Mouse (Mus musculus) left cerebral cortex, postnatal 25 days (tissue): Measurements from ENCODE around the gene Gfod2. TPM values are rescaled to one million over a fixed set of nuclear protein-coding genes. Genes with fewer than 3 reads are reported as not detected.

Experiments
- DNase-seq, 2 experiments: peaks; one replicate each; pipeline ENCODE4 v3.0.0; 2022; ENCODE audit warnings: low spot score in 2 of 2, mixed read lengths in 1 of 2
- intact Hi-C: fragments of 180-260 bp; cut with DNase I; formaldehyde crosslinking; loops from one replicate; pipeline ENCODE4 v1.15.1; 2025
- total RNA-seq, 2 experiments: library from RNA; stranded (reverse); gene quantifications; 2 replicates each; pipeline ENCODE4 v1.2.3; 2021

The Gfod2 gene
- total RNA-seq, 2 experiments from 2014 or later: 22.0 to 25.5 TPM

- intact Hi-C loops: no loop called here
- no peak for DNase-seq
These were observed 12.1 kb upstream of the Gfod2 start for GRCm38 (mm10) chr8:105770609-105771008.

DNA sequence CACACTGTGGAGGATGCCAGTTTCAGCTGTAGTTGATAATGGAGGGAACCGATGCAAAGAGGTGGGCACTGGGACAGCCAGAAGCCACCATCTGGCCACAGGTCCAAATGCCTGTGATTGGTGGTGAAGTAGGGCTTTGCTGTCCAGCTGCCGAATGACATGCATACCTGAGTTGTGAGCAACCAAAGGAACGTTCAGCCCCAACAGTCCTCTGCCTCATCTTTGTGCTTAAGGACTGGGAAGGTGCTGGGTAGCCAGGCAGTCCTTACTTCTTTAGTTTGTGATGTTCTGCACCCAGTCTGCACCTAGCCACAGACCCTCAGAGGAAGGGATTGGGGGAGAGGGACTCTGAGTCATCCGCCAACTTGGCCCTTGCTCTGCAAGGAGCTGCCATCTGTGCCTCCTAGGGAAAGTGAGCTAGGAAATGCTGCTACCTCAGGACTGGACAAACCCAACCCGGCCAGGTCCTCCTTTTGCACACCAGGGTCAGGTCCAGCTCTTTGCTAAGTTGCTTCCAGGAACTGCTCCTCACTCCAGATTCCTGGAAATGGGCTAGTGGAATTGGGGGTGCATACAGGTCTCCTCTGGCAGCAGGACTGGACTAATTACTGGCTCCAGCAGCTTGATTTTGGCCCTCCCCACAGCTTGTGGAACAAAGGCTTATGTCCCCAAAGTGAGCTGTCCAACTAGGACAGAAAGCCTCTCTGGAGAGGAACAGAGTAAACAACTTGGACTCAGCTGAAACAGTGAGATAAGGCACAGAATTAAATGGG is 10.2 kb upstream of the Gfod2 start:
- DNase-seq: no peak
- intact Hi-C loops: no loop called here

DNA sequence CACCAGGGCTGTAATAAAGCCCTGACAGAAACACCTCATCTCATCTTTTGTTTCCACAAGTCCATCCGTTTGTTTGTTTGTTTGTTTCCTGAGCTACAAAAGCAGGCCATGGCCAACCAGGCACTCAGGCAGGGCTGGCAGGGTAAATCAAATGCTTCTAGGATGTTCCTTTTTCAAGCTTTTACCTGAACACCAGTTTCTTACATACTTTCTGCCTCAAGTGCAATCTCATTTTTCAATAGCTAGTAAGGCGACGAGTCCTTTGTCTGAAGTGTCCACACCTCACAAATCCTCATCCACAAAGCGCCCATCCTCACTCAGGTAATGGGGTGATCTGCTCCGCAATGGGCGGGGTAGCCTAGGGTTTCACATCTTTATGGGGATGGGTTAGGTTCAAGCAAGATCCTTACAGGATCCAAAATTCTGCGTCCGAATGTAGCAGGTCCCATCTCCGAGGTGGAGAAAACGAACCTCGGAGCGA is 628 bp downstream of the Gfod2 start:
- no peak for DNase-seq
- intact Hi-C loops: no loop called here

- intact Hi-C loops: no loop called here
These were observed 3.8 kb downstream of the Gfod2 start for GRCm38 (mm10) chr8:105754688-105755087.

GRCm38 (mm10) chr8:105753916-105754315 is 4.5 kb downstream of the Gfod2 start:
- no peak for DNase-seq
- intact Hi-C loops: no loop called here

More at GRCm38 (mm10) chr8:105754688-105755087, 3.8 kb downstream of the Gfod2 start:
- DNase-seq: no peak

DNA sequence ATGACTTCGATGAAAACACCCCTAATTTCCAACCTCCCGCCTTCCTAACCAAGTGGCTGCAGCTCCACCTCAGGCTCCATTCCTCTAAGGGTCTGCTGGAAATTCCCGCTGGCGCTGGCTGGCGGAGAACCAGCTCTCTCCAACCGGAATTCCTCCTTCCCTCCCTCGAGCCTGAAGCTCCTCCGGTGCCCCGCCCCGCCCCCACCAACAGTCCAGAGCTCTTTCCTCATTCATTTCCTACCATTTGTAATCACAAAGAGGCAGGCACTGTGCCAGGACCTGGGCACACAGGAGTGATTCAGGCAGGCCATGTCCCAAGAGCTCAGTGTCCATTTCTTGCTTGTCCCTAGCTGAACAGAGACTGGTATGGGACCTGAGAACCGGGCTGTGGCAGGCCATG is 7.9 kb downstream of the Gfod2 start:
- peak; percentile 24 for DNase-seq
- intact Hi-C loops: no loop called here

- intact Hi-C loops: no loop called here
- no peak for DNase-seq
These were observed 15.2 kb downstream of the Gfod2 start for GRCm38 (mm10) chr8:105743301-105743700.

DNA sequence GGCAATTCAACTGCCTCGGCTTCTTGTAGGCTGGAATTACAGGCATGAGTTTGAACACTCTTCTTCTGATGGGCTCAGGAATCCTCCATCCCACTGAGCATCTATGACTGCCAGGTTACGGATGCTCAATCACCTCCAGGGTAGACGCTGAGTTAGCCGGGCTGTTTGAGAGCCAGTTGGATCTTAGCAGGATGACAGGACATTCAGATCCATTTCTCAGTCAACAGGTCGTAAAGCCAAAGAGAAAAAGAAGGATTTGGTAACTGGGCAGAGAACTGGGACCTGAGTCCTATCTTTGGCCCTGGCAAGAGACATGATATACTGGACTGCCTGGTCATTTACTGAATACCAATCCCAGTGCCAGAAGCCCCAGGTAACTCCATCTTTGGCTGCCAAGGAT is 19.2 kb downstream of the Gfod2 start:
- intact Hi-C loops: no loop called here
- no peak for DNase-seq

- DNase-seq: no peak
- intact Hi-C loops: no loop called here
These were observed 26.3 kb downstream of the Gfod2 start for GRCm38 (mm10) chr8:105732186-105732585.

DNA sequence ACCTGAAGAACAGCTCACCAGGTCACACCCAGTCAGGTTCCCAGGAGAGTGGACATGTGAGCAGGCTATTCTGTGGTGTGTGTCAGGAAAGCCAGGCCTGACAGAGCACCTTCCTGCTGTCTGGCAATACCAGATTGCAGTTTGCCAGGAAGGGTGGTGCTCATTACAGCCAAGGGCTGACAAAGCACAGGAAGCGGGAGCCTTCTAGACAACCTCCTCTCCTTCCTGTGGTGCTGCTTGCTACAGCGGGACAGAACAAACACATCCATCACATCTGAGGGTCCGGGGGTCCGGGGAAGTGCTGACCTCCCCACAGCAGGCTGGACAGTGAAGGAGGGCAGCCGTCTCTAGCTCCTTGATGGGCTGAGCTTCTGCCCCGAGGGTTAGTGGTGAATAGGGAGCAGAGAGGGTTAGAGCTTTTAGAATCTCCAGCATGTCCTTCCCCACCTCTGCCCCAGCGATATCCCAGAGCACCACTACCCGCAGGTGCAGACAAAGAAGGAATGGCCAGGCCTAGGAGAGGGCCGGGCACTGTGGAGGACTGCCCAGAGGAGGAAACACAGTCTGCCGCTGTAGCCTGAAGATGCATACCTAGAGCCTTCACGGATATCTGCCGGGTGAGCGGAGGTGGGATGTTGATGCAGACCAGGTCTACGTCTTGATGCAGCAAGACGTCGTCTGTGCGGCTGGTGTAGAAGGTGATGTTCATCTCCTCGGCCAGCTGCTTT is 30.9 kb downstream of the Gfod2 start:
- intact Hi-C loops: no loop called here
- DNase-seq: no peak

DNA sequence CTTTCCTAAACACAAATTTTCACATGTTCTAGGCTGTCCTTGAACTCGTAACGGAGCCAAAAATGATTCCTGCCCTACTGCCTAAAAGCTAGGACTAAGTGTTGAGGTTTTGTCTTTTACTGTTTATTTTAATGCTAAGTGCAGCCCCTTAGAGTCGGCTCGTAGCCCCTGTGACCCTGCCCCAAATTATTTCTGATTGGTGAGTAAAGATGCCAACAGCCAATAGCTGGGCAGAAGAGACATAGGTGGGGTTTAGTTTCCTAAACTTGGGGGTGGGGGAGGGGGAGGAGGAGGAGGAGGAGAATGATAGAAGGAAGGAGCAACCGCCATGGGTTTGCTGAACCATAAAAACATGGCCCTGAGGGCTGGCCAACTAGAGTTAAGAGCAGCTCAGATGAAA is 32.7 kb downstream of the Gfod2 start:
- intact Hi-C loops: no loop called here
- DNase-seq: no peak

DNA sequence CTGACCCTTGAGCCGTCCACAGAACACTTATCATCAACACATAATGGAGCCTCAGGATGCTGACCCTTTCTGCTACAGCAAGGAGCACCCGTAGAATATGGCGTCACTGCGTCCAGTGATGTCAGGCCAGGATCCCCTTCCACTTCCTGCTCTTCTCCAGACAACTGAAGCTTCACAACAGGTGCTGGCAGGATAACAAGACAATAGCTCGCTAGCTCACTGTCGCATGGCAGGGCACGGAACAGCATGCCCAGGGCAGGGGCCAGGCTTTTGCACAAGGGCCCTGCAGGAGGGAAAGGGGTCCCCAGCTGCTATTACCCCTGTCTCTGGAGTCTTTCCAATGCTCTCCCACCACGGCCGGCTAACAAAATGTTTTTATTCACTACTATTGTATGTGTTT is 35.6 kb downstream of the Gfod2 start:
- intact Hi-C loops: no loop called here

DNA sequence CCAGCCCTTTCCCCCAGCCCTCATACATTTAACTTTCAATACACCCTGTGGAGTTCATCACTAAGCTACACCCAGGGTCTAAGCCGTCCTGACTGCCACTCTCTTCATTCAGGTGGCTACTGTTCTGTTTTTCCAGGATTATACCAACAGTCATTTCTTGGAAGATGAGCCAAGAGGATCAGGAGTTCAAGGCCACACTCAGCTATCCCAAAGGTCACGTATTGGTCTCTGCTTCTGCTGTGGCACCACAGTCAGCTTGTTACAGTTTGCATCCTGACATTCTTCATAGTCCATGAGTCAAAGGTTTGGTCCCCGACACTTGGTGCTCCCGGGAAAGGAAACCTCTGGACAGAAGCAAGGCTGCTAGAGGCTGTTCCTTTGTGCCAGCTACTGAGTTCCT is 38.8 kb downstream of the Gfod2 start:
- no peak for DNase-seq
- intact Hi-C loops: no loop called here

More for the DNA sequence above, 35.6 kb downstream of the Gfod2 start:
- no peak for DNase-seq

DNA sequence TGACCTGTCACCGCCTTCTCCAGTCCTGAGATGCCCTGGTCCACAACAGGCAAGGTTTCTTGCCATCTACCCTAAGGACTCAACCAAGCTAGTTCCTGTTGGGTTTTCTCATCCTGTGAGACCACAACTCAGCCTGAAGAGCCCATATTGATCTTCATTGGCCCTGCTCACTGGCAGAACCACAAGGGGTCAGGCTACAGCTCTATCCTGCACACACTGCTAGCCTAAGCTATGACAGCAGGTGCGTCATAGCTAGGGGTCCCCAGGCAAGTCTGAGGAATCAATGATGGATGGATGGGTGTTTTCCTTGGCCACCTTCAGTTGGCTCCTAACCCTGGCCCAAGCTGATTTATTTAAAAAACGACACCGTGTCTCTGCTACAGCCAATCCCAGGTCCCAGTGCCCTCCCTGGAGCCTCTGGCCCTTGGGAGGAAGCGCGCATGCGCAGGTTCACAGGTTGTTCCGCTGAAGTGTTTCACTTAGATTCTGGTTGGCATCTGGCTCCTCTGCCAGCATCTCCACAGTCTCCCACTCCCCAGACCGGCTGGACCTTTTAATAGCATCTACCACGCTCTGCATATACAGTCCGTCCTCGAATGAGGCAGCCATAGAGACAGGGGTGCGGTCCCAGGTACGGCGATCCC is 42.0 kb downstream of the Gfod2 start:
- intact Hi-C loops: no loop called here
- DNase-seq: no peak

DNA sequence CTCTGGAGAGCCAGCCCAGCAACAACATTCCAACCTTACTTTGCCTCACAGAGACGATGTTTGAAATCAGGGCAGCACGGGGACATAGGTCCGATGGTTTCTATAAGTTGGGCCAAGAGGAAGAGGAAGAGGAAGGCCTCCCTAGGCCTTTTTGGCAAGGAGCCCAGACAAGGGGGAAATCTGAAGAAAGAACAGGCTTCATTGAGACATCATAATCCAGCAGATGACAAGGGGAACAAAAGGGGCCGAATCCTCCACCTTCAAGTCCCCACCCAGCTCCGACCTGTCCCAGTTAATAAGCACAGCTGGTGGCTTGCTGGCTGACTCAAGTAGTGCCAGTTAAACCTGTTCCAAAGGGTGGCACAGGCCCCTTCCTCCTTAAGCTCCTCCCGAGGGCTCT is 43.4 kb downstream of the Gfod2 start:
- intact Hi-C loops: loop anchor here (1.0 kb wide), 1 partner anchor 215 kb away; no protein-coding TSS in a partner anchor
- DNase-seq: no peak

DNA sequence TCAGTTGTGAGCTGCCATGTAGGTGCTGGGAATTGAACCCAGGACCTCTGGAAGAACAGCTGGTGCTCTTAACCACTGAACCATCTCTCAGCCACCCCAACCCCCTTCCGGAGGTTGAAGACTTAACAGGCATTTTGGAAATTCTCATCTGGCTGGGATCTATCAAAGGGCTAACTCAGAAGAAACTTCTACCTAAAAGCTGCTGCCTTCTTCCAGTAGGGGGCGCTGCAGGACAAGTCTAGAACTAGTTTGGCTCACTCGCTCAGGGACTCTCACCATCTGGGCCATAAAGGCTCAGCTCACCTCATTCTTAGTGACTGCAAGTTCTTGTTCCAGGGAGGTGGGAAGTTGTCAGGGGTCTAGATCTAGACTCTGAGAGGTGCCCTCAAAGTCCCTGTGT is 44.3 kb downstream of the Gfod2 start:
- peak; percentile 79 to 85 for DNase-seq
- intact Hi-C loops: loop anchor here (5.0 kb wide), 2 partner anchors 113 to 143 kb away; partner anchors contain the start of genes Ranbp10, Thap11 and Tsnaxip1

- intact Hi-C loops: loop anchor here (5.0 kb wide), 2 partner anchors 115 to 145 kb away; partner anchors contain the start of genes Ranbp10, Thap11 and Tsnaxip1
- DNase-seq: no peak
These were observed 46.2 kb downstream of the Gfod2 start for GRCm38 (mm10) chr8:105712286-105712685.

DNA sequence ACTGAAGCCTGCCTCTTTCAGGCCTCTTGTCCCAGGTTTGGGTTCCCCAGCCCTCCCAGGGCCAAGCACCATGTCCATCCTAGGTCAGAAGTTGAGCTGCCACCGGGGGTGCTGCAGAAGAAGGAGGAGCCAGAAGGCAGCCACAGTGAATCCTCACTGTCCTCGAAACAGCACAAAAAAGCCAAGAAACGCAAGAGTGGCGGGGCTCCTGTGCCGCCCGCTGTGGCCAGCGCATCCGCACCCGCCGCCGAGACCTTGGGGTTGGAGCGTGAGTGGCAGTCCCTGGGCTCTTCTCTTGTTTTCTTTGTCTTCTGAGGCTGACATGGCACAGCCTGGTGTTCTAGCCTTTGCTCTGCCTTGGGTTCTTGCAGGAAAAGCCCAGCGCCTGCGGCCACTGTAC is 49.1 kb downstream of the Gfod2 start:
- intact Hi-C loops: no loop called here
- DNase-seq: no peak

- intact Hi-C loops: no loop called here
- no peak for DNase-seq
These were observed 49.8 kb downstream of the Gfod2 start for GRCm38 (mm10) chr8:105708675-105709074.
